17 mouse cellular contexts compared by ENCODE assay signal in genomic region chr9:9243834-9244233, GRCm38 (mm10). TPM values are rescaled to one million over a fixed set of nuclear protein-coding genes. Genes with fewer than 3 reads are reported as not detected.
"Had no signal": no experiment of that assay in that cellular context is flagged by ENCODE, and none has a peak within 500 bp of the region (broad histone marks: within the 10 kb centered on the region; RNA-seq: fewer than 3 reads in every experiment).

No protein-coding gene starts in this region.

- H3K27me3 ChIP-seq: neural tube, embryonic 13.5 days; stomach, embryonic 15.5 days had no signal

- H3K4me3 ChIP-seq: neural tube, embryonic 13.5 days; neural tube, embryonic 15.5 days; stomach, embryonic 15.5 days had no signal

- H3K9me3 ChIP-seq: neural tube, embryonic 13.5 days; neural tube, embryonic 15.5 days; stomach, embryonic 15.5 days had no signal

- DNase-seq: retina, postnatal 1 day; right cerebral cortex, adult 18-20 months; right cerebral cortex, postnatal 14 days; right cerebral cortex, postnatal 25 days; right cerebral cortex, postnatal 4 days; spleen, adult 18-20 months; thymus, adult 18-20 months; thymus, adult 2 months; thymus, postnatal 14 days; thymus, postnatal 25 days; thymus, postnatal 36 days; thymus, postnatal 4 days had no signal

- H3K36me3 ChIP-seq: neural tube, embryonic 13.5 days; neural tube, embryonic 15.5 days; stomach, embryonic 15.5 days had no signal

- H3K9ac ChIP-seq: neural tube, embryonic 13.5 days; neural tube, embryonic 15.5 days; stomach, embryonic 15.5 days had no signal

- H3K4me2 ChIP-seq: neural tube, embryonic 13.5 days; neural tube, embryonic 15.5 days; stomach, embryonic 15.5 days had no signal

- H3K27ac ChIP-seq: neural tube, embryonic 13.5 days; neural tube, embryonic 15.5 days; stomach, embryonic 15.5 days; stomach, postnatal 0 days had no signal

RNA-seq across cellular contexts. Expression of gene Arhgap42, which starts 4.9 kb away (rescaled TPM):
- total RNA-seq: neutrophil, adult 5-6 weeks had no signal
